Mouse (Mus musculus): ENCODE measurements around the gene Lrrc8c.
A peak's percentile ranks its signal among the peaks of the same experiment; 100 is the strongest.
"Not testable (repeated sequence)": the region's sequence is repeated elsewhere in the genome, so short reads cannot be mapped to it uniquely, and the experiment has no call there.

The Lrrc8c gene

DNA sequence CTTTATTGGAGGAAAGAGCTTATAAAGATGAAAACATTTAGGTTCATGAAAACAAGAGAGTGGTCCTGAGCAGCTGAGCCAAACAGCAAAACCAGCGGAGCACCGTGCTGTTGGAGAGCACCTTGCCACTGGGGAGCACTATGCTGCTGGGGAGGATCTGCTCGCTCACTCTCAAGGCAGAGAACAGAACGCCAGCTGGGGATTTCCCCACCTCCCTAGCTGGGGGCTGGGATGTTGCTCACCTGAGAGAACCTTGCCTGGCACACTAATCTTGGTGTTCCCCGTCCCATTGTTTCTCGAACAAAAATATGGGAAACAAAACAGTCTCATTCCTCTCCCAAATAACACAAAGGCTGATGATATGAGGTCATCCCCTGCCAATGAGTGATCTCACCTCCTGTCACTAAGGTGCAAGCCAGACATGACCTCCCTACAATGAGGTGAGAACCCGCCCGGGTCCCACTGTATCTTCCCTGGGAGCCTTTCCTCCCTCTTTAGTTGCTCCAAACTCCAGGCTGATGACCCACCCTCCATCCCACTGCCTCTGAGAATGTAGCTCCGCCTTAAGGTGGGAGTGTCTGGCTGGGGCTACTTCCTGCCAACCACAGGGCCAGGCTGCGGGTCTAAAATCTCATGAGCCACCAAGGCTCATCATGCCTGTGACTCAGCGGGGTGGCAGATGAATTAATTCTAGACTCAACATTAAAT lies 117.5 kb downstream of the Lrrc8c start:
- DNase-seq (ENCODE audit: low read depth, low spot score): no peak

- DNase-seq (ENCODE audit: low read depth, low spot score): not testable (repeated sequence)
These were observed 119.1 kb downstream of the Lrrc8c start for GRCm38 (mm10) chr5:105638266-105638665.

DNA sequence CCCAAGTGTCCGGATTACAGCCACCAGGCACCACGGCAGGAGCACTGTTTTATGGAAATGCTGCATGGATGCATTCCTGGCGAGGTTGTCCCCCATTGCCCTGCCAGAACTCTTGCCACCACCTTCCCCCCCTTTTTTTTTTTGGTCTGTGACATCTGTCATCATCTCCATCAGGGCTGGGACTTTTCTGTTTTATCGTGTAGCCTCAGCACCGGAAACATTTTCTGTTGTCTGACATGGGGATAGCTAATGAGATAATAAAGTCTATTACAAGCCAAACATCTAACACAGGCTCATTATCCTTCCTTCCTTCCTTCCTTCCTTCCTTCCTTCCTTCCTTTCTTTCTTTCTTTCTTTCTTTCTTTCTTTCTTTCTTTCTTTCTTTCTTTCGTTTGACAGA lies 119.7 kb downstream of the Lrrc8c start:
- no peak for DNase-seq (ENCODE audit: low read depth, low spot score)

DNA sequence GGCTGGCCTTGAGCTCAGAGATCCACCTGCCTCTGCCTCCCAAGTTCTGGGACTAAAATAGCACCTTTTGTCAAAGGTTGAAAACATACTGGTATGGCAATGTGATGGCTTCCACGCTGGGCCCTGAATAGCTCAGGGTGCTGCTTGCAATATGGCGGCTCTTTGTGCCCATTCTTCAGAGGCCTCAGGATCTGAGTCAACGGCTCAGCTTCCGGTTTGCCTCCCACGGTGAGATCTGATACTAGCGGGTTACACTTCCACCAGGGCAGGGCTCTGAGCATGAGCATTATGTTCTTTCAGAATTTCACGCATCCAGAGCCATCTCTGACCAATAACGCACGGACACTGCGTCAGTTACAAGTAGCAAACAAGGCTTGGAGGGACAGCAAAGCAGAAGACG lies 120.2 kb downstream of the Lrrc8c start:
- no peak for DNase-seq (ENCODE audit: low read depth, low spot score)

DNA sequence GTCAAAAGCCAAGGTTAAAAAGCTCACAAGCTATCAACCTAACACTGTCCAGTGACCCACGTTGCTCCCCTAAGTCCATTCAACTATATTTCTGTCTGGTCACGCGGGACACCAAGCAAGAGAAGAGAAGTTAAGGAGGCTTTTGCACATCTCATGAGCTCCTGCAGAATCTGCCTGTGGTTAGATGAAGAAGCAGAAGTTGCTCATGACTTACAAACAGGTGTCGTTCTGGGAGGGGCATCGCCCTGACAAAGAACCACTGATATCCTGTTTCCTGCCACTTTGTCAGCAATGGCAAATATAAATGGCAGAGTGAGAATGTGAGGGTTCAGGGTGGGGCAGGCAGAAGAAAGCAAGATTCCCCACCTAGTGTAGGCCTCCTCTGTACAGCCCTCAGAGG lies 123.3 kb downstream of the Lrrc8c start:
- no peak for DNase-seq (ENCODE audit: low read depth, low spot score)

- DNase-seq (ENCODE audit: low read depth, low spot score): no peak
These were observed 124.1 kb downstream of the Lrrc8c start for GRCm38 (mm10) chr5:105643276-105643675.

DNA sequence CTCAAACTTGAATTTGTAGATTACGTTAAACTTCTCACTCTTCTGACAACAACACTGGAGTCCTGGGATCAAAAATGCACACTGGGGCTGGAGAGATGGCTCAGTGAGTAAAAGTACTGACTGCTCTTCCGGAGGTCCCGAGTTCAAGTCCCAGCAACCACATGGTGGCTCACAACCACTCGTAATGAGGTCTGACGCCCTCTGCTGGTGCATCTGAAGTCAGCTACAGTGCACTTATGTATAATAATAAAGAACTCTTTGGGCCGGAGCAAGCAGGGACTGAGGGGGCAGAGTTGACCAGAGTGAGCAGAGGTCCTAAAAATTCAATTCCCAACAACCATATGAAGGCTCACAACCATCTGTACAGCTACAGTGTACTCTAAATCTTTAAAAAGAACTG lies 125.0 kb downstream of the Lrrc8c start:
- DNase-seq (ENCODE audit: low read depth, low spot score): no peak

DNA sequence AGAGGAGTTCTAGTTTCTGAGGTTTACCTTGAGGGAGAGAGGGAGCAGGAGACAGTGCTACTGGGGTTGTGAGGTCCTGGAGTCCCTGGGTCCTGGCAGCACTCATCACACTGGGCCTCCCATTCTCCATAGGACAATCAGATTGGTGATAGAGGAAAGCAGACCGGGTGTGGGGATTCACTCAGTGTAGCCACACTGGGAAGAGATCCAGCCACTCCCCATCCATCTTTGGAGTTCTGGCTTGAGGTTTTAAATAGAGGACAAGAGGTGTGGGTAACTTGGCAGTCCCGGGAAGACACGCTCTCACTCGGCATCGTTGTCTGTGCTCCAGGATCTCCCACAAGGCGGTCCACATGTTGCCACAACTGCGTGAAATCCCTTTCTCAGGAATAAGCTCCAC lies 127.9 kb downstream of the Lrrc8c start:
- DNase-seq (ENCODE audit: low read depth, low spot score): no peak

- DNase-seq (ENCODE audit: low read depth, low spot score): peak; percentile 49
These were observed 129.6 kb downstream of the Lrrc8c start for GRCm38 (mm10) chr5:105648648-105649287.

GRCm38 (mm10) chr5:105649514-105650001 lies 130.4 kb downstream of the Lrrc8c start:
- DNase-seq (ENCODE audit: low read depth, low spot score): no peak

GRCm38 (mm10) chr5:105650728-105651479 lies 131.7 kb downstream of the Lrrc8c start:
- no peak for DNase-seq (ENCODE audit: low read depth, low spot score)

- DNase-seq (ENCODE audit: low read depth, low spot score): no peak
These were observed 132.4 kb downstream of the Lrrc8c start for GRCm38 (mm10) chr5:105651561-105651991.

DNA sequence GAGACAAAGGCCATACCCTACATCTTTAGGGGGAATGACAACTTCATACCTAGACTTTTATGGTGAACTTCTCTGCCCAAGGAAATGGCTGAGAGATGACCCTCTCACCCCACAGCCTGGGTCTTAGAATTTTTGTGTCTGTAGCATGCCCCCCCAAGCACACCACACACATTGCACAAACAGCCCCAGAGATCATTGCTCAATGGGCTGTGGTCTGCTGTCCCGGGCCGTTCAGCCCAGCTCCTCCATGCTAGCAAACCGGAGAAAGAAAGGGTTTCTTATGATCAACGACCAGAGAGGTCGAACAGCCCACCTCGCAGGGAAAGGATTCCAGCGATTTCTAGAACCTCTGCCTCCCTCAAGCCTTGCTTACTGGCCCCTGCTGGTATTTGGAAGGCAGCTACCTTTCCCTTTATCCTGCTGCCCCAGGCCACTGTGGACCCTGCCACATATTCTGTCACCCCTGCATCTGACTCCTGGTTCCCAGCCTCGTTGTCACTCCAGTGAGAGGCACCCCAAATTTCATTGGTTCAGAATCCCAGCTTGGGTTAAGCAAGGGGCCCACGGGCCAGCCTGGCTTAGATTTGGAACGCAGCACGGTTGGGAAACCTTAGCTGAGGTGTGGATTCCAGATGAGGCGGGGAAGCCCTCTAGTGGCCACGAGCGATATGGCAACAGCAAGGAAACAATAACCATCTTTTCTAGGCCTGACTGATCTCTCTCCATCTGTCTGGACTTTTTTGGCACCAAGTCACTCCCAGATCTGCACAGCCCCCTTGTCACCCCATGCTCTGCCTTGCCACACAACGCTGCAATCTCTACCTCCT lies 135.3 kb downstream of the Lrrc8c start:
- DNase-seq (ENCODE audit: low read depth, low spot score): peak; percentile 58

- no peak for DNase-seq (ENCODE audit: low read depth, low spot score)
These were observed 136.0 kb downstream of the Lrrc8c start for GRCm38 (mm10) chr5:105655100-105655734.

GRCm38 (mm10) chr5:105661894-105662293 lies 142.7 kb downstream of the Lrrc8c start:
- DNase-seq (ENCODE audit: low read depth, low spot score): no peak

Measured in skeletal muscle tissue, adult 2 months (tissue).